Mouse (Mus musculus): ENCODE measurements at regions not wholly inside any gene's neighbourhood (a gene's known extent, or its start where the extent isn't known, plus 50 kb on each side); places are given as distances from the start of the nearest gene placed in this dataset.
"Not testable (repeated sequence)": the region's sequence is repeated elsewhere in the genome, so short reads cannot be mapped to it uniquely, and the experiment has no call there.

DNA sequence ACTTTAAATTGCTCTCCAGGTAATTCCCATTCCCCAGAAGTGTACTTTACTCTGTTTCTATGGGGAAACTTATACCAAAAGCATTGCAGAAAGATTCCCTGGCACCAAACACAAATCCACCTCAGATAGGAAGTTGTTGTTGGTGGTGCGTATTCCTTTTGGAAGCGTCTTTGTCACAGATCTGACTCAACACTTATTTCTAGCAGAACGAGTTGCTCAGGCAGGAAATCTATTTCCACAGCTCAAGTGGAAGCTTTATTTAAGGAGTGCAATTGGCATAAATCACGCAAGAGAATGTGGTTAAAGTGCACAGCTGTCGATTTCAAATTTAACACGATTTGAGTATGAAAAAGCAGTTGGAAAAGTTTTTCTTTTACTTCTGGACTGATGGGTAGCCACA lies 436.9 kb upstream of the Ghitm start:
- intact Hi-C loops (cut with DNase I; ENCODE audit: low total_unique reads): no loop called here
- DNase-seq: no peak

DNA sequence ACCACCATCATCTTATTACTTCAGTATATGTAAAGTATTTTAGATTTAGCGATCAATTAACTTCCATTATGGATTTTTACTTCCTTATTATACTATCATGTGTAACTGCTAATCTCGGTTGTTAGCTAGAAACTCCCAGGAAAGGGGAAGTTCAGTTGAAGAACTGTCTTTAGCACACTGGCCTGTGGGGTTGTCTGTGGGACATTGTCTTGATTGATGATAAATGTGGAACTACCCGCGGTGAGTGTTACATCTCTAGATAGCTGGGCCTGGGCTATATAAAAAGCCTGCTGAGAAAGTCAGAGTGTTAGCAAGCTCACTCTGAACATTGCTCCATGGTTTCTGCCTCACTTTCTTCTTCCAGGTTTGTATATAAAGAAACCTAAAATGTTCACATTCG lies 423.2 kb upstream of the Ghitm start:
- no peak for DNase-seq
- intact Hi-C loops (cut with DNase I; ENCODE audit: low total_unique reads): no loop called here

DNA sequence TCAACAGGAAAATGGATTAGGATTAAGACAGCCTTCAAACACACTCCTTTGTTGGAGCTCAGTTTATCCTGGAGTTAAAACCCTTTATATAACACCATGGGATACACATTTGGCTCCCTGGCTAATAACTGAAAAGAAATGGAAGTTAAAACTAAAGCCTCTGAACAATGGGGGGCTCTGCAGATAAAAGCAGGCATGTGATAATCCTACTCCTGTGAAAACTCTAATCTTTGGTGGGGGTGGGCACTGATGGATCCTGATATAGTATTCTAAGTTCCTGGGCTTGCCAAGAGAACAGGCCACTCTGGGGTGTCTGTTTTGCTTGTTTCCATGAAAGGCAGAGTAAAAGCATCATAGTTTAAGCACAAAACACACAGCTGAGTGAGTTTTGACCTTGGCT lies 388.5 kb upstream of the Ghitm start:
- intact Hi-C loops (cut with DNase I; ENCODE audit: low total_unique reads): no loop called here
- DNase-seq: no peak

DNA sequence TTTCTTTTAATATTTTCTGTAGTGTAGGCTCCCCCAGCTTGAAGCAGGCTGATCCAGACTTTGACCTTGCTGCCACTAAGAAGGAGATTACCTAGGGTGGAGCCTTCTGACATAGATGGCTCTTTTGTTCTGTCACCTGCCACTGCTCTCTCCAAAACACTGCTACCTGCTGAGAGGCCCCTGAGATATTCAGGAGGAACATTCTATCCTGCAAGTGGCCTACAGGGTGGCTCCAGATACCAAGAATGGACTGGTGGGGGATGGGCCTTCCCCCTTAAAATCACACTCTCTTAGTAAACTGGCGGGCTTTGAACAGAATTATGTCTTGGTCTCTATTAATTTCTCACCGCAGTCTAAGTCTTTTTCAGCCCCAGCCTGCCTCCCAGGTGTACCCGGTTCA lies 385.6 kb upstream of the Ghitm start:
- intact Hi-C loops (cut with DNase I; ENCODE audit: low total_unique reads); DNase-seq: not testable (repeated sequence)

DNA sequence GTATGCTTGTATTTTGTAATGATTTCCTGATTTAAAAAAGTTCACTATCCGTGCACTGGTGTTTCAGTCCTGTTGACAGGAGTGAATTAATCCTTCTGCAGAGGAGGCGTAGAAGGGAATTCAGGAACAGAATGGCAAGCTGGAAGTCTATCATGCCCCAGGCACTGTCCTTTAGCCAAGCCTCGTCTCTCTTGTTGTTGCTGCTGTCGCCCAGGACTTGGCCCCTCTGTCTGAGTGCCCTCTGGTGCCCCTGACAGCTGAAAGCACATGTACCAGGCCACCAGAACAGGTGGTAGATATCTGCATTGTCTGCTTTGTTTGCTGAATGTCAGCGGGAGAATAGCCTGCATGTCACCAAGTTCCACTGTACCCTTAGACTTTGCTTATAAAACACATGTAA lies 370.2 kb upstream of the Ghitm start:
- intact Hi-C loops (cut with DNase I; ENCODE audit: low total_unique reads): no loop called here

DNA sequence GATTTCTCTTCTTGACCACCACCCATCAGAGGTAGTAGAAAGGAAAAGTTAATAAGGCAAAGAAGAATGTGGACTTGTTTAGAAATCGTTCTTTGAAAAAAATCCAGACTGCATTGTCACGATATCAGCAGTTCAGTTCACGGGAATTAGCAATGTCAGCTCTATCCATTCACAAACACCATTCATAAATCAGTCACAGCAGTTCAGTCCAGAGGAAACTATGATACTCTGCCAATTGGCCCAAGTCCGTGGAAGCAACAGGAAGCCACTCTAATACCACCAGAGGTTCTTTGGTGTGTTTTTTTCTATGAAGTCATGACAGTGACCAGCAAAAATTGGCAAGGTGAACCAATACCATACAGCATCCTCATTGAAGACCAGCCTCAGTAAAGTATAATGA lies 355.6 kb upstream of the Ghitm start:
- intact Hi-C loops (cut with DNase I; ENCODE audit: low total_unique reads): no loop called here

More for the DNA sequence above, 370.2 kb upstream of the Ghitm start:
- DNase-seq: no peak

DNA sequence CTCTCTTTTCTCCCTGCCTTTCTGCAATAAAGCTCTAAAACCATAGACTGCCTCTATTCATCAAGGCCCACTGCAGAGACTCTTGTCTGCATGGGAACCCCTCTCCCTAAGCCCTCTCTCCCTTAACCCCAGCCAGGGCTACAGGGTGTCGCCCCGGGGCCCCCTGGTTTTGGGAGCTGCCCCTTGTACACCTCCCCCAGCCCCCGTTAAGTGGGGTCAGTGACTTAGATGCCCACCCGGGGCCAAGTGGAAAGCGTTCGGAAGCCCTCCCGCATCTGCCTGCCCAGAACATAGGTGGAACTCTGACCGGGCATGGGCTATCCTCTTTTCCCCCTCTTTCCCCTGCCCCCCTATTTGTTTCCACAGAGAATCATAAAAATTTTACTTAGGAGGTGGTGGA lies 350.2 kb upstream of the Ghitm start:
- DNase-seq: no peak
- intact Hi-C loops (cut with DNase I; ENCODE audit: low total_unique reads): no loop called here

More for the DNA sequence above, 355.6 kb upstream of the Ghitm start:
- DNase-seq: no peak

DNA sequence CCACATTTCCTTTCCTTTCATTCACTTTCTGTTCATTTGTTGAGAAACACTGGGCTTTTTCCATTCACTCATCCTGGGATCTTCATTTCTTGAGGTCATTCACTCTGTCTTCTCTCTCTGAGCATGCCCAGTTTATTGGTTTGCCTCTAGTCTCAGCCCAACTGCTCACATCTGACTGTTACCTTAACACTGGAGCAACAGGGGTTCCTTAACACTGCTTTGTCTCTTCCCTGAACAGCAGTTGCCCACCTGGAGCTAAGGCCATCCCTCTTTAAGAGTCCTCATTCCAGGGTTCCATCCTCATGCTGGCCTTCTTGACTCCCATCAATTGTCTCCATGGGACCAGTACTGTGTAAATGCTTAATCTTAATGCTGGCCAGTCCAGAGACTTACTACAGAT lies 342.5 kb upstream of the Ghitm start:
- intact Hi-C loops (cut with DNase I; ENCODE audit: low total_unique reads): no loop called here

DNA sequence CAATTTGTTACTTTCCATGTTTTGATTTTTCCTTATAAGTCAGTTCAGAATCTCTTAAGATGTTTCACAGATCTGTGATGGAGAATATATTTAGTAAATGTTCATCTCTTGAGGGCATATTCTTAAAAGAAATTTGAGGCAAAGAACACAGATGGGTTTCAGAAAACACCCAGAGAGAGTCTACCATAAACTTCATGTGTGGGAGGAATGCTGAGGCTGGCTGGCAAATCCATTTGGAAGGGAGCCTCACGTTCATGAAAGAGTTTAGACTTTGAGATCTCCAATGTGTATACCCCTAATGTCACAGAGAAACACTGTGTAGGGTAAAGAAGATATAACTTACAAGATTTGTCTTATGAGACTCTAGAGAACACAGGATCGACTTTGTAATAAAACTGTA lies 333.6 kb upstream of the Ghitm start:
- DNase-seq: no peak
- intact Hi-C loops (cut with DNase I; ENCODE audit: low total_unique reads): no loop called here

More for the DNA sequence above, 342.5 kb upstream of the Ghitm start:
- DNase-seq: no peak

DNA sequence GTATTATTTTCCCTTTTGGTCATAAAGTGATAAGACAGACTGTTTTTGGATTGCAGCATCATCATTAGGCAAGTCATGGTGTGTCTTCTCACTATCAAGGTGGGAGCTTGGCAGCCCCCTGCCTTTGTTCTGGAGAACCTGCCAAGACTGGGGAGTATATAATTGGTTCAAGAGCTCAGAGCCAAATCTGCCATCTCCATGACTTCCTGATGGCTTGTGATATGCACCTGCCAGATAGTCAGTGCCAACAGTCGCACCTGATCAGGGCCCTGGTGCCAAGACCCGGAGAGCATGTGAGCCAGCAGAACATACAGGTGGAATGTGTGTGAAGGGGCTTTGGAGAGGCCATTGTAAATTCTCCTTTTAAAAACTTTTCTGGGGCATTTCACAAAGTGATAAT lies 305.8 kb upstream of the Ghitm start:
- intact Hi-C loops (cut with DNase I; ENCODE audit: low total_unique reads): no loop called here
- no peak for DNase-seq

DNA sequence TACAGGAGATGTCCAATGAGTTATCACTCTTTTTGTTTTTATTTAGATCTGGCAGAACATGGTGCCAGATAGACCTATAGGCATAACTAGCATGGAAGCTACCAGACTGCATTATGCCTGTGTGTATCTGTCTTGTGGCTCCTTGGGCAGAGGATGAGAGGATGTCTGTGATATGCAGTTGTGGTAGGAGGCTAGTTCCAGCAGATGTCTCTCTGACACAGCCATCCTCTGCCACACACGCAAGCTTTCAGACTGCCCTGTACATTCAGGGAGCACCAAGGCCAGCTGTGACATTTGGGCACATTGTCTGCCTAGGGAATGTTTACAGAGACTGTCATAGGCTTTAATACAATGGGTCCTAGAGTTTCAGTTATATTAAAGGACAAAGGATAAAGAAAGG lies 295.6 kb upstream of the Ghitm start:
- intact Hi-C loops (cut with DNase I; ENCODE audit: low total_unique reads): no loop called here
- DNase-seq: no peak

DNA sequence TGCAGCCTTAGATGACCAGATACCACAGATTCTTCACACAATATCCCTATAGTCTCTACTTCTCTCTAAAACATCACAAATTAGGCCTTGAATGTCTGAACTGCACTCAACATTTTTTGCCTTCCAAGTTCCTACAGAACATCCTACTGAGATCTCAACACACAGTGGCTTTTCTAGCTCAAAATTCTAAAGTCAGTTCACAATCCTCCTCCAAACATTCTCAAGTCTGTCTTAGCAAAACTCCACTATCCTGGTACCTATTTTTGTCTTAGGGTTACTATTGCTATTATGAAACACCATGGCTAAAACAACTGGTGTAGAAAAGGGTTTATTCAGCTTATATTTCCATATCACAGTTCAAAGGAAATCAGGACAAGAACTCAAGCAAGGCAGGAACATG lies 290.4 kb upstream of the Ghitm start:
- intact Hi-C loops (cut with DNase I; ENCODE audit: low total_unique reads): no loop called here
- DNase-seq: no peak

DNA sequence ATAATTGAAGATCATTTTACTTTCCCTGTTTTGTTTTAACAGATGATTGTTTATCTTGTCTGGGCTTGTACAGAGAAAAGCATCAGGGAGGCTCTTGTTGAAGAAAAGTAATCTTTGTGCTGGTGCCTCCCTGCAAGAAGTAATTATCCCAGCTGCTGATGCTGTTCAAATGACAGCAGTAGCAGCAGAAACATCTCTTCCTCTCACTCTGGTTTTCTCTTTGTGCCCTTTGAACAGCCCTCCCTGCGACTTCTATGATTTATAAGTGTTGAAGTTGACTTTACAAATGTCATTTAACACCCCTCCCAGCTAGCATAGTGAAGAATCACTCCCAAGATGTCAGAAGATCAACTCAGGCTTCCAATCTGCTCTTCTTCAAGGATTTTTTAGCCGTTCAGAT lies 286.5 kb upstream of the Ghitm start:
- no peak for DNase-seq
- intact Hi-C loops (cut with DNase I; ENCODE audit: low total_unique reads): no loop called here

DNA sequence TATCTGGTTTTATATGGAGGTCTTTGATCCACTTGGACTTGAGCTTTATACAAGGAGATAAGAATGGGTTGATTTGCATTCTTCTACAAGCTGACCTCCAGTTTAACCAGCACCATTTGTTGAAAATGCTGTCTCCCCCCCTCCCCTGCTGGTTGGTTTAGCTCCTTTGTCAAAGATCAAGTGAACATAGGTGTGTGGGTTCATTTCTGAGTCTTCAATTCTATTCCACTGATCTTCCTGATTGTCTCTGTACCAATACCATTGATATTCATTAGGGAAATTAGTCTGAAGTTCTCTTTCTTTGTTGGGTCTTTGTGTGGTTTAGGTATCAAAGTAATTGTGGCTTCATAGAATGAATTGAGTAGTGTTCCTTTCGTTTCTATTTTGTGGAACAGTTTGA lies 277.5 kb upstream of the Ghitm start:
- intact Hi-C loops (cut with DNase I; ENCODE audit: low total_unique reads); DNase-seq: not testable (repeated sequence)

DNA sequence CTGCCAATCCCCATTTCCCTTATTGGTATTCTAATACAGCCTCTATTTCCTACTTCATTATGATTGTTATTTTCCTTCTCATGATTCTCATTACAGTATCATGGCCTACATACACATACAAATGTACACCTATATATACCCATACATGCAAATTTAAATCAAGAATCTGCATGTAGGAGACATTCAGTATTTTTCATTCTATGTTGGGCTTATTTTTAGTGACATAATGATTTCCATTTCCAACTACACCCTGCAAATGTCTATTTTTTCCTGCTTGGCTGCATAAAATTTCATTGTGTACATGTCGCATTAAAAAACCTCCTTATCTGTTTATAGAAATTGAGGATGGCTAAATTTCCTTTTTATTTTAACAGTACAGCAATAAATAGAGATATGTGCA lies 236.9 kb upstream of the Ghitm start:
- DNase-seq: no peak
- intact Hi-C loops (cut with DNase I; ENCODE audit: low total_unique reads): no loop called here

DNA sequence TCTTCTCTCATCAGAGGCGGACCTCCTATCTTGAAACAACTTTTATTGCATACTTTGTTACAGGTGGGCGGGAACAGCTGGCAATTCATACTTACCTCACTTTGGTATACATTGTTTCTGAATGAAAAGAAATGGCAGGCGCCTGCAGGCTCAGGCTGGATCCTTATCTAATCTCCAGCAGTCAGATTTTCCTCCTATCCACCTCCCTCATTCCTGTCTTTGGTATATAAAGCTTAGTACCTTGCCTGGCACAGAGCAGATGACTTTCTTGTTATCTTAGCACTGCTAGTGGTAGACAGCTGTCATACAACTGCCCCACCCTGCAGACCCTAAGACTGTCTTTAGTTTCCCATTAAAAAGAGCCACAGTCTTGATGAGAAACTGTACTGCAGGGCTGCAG lies 226.8 kb upstream of the Ghitm start:
- intact Hi-C loops (cut with DNase I; ENCODE audit: low total_unique reads): no loop called here
- no peak for DNase-seq

DNA sequence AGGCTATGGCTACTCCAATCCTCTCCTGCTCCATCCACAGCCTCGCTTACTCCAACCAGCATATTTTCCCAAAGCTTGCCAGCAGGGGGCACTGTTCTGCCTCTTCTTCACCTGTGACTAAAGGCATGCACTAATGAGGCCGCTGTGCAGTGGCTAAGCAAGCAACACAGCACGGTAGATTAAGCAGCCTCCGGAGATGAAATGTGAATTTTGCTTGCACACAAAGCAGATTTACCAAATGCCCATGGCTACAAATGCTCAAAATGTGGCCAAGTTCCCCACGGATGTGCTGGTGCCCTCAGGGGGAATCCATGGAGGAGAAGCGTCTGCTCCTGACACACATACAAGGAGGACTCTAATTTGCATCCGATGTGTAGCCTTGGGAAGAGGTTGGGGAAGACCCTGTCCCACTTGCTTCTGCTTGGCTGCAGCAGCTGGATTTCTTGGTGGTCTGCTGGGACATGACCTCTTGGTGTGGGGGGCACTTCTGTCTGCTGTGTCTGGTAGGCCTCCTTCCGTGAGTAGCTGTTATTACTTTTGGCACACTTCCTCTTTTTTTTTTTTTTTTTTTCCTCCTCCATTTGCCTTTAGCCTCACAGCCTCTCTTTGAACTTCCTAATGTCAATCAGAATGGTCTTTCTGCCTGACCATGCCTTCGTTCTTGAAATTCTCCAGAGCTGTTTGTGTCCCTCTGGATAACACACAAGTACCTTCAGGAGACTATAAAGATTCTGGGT lies 221.1 kb upstream of the Ghitm start:
- intact Hi-C loops (cut with DNase I; ENCODE audit: low total_unique reads): no loop called here
- peak; percentile 9 for DNase-seq

DNA sequence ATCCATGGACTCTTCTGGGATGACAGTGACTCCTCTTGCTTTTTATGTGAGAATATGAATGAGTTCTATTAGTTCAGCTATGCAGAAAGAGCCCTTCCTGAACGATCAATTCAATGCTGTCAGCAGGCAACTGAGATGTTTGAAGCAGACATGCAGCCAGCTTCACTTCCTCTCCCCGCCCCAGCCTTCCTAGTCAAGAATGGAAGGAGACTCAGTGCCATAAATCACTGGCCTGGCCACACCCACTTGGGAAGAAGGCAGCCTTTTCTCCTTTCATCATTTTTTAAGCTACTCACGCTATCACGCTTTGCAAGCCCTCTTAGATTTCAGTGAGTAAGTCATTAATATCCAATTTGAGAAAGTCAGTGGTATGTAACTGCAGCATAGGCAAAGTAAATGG lies 188.3 kb upstream of the Ghitm start:
- intact Hi-C loops (cut with DNase I; ENCODE audit: low total_unique reads): no loop called here
- DNase-seq: no peak

DNA sequence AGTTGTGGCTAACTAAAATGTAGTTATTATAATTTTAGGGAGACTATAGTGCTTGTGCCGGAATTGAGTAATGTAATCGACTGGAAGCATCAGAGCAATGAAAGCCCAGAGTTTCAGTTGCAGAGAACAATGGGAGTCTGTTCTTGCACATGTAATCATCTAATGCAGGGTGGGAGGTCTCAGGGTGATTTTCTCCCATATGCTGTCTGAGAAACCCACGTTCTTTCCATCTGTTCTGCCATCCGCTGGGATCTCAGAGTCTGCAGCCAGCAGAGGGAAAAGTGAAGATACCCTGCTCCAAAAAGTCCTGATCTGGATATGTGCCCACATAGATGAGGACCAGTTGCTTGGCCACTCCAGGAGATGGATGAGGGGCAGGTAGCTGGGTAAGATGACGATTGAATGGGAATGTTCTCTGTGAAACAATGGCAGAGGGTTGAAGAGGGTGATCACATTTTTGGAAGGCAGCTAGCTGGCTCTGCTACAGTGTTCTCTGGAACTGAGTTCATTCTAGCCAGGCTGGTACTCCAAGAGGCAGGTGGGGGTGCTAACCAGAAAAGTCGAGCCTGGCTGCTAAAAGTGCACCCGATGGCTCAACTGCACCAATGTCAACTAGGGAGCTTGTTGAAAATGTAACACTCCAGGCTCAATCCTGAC lies 180.3 kb upstream of the Ghitm start:
- DNase-seq: no peak
- intact Hi-C loops (cut with DNase I; ENCODE audit: low total_unique reads): no loop called here

DNA sequence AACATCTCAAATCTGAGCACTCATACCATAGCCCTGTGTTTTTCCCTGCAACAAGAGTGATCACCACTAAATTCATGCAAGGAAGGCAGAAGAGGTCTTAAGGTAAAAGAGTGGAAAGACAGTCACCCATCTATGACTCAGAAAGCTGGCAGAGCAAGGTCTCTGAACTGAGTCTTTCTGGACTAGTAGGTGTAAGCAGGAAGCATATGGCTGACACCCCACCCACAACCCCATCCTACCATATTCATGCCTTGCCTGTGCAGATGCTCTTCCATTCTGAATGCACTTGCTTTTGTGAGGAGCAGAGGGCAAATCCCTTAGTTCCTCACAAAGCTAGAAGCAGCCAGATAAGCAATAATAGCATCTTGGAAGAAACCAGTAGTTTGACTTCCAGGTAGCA lies 178.8 kb upstream of the Ghitm start:
- no peak for DNase-seq
- intact Hi-C loops (cut with DNase I; ENCODE audit: low total_unique reads): no loop called here

DNA sequence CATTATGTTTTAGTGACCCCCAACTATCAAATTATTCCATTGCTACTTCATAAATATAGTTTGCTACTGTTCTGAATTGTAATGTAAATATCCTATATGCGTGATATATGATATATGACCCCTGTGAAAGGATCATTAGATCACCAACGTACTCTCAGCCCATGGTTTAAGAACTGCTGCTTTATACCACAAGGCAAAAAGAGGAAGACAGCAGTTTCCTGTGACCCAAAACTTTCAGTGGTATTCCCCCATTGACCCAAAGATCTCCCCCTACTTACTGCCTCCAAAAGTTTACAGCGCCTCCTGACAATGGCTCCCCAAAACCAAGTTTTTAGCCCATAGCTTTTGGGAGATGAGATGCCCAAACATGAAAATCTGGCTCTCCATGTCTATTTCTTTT lies 177.8 kb upstream of the Ghitm start:
- intact Hi-C loops (cut with DNase I; ENCODE audit: low total_unique reads): no loop called here
- DNase-seq: no peak

Measured in gastrocnemius, postnatal 14 days (tissue).